Mouse (Mus musculus): ENCODE measurements around the gene Cask. TPM values are rescaled to one million over a fixed set of nuclear protein-coding genes. Genes with fewer than 3 reads are reported as not detected.

The Cask gene
- polyA plus RNA-seq, 1 experiment, result 10.8 TPM

DNA sequence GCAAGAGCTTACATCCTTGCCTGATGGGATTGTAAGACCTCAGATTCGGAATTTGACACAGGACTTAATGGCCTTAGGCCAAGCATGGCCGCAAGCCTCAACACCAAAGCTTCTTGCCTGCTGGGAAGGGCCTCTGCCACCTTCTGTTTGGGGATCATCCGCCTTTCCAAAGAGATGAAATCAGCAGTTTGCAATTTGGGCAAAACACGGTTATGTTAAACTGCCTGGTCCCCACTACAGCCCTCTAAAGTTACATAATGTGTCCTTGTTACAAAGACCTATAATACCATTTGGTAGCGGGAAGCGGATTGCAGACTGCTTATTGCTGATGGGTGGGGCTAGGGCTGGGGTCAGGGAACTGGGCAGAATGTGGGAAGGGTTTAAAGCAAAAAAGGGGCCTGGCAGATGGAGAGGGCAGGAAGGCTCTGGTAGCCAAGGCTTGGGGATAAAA, 384.0 kb downstream of the Cask start:
- H3K4me3 ChIP-seq (replicated peaks; ENCODE audit: control insufficient read depth, low read depth, low read length), result no peak overlapping the region
- TF ChIP-seq POLR2A (IDR thresholded peaks at IDR 0.05; ENCODE audit: borderline replicate concordance, control insufficient read depth, low read depth, low read length) (no peak), CTCF (IDR thresholded peaks at IDR 0.05; ENCODE audit: control insufficient read depth, insufficient read depth, low read length) (no peak)
- 70% methylated on average over 6 of the region's 6 CpGs for WGBS
- H3K27ac ChIP-seq (ENCODE audit: control insufficient read depth, insufficient read depth, low read depth, low read length, poor library complexity), result no peak overlapping the region
- no peaks in the 10 kb centered on the region; the same call in 1 of the 2 replicates for H3K4me1 ChIP-seq (ENCODE audit: control insufficient read depth, insufficient read depth, low read length)

Other genes starting within 250 kb of the Cask start
- gene Gpr34, start 219.3 kb downstream of the Cask start, polyA plus RNA-seq (2011; ENCODE audit: insufficient read depth, insufficient read length, low replicate concordance, missing spikeins), result not detected in 2 replicates
- not detected in 2 replicates for gene Gpr82, start 190.0 kb downstream of the Cask start, polyA plus RNA-seq (2011; ENCODE audit: insufficient read depth, insufficient read length, low replicate concordance, missing spikeins)